Mouse (Mus musculus) B cell, adult 2 months (primary cell): Measurements from ENCODE around the gene Ckap5.
"Not testable (repeated sequence)": the region's sequence is repeated elsewhere in the genome, so short reads cannot be mapped to it uniquely, and the experiment has no call there.

Experiments used
- DNase-seq, 2 experiments: peaks; one replicate each; pipeline ENCODE4 v3.0.0; 2022

Gene Ckap5

DNA sequence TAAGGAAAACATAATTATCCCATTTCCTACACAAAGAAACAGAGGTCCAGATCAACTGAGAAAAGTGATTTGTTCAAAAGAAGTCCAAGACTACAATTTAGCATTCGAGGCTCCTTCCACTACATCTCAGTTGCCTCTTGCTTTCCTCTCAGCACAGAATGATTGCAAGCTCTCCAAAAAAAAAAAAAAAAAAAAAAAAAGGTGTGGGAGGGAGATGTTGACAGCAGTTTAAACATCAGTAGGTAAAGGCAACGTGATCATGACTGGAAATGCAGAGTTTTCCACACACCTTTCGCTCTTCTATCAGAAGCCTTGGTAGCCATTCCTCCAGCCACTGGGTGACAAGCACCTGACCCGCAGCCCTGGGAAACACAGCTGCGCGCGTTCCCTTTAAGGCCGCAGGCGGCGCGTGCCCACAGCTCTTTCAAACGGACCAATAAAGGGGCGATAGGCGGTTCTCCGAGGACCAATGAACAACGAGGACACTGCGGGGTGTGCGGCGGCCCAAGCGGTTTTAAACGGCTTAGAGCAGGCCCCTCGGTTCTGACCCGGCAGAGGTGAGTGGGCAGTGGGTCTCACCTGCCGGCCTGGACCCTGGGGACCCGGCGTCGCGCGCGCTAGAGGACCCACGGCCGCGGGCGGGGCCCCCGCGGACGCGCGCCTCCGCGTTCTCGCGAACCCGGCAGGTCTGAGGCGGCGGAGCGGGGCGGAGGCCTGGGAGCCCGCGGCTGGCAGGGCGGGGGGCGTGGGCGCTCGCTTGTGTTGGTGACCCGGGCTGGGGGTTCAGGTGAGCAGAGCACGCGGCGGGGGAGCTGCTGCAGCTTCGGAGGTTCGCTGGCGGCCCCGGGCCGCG is at the start of gene Ckap5:
Gene Ckap5, plus strand, starts transcription at position 469 of the 853 bp plus-strand sequence.
- DNase-seq: peak; percentile 90

- DNase-seq: no peak
These were observed 49.7 kb upstream of the Ckap5 start for GRCm38 (mm10) chr2:91476841-91477240.

DNA sequence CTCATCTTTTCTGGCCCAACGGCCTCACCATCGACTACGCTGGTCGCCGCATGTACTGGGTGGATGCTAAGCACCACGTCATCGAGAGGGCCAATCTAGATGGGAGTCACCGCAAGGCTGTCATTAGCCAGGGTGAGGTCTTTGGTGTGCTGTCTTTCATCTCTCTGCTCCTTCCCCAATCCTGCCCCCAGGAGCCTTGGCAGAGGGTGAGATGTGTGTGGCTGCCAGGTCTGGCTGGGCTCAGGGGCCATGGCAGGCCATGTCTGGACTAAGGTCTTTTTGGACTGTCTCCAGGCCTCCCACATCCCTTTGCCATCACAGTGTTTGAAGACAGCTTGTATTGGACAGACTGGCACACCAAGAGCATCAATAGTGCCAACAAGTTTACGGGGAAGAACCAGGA is 46.2 kb upstream of the Ckap5 start:
- DNase-seq: no peak

DNA sequence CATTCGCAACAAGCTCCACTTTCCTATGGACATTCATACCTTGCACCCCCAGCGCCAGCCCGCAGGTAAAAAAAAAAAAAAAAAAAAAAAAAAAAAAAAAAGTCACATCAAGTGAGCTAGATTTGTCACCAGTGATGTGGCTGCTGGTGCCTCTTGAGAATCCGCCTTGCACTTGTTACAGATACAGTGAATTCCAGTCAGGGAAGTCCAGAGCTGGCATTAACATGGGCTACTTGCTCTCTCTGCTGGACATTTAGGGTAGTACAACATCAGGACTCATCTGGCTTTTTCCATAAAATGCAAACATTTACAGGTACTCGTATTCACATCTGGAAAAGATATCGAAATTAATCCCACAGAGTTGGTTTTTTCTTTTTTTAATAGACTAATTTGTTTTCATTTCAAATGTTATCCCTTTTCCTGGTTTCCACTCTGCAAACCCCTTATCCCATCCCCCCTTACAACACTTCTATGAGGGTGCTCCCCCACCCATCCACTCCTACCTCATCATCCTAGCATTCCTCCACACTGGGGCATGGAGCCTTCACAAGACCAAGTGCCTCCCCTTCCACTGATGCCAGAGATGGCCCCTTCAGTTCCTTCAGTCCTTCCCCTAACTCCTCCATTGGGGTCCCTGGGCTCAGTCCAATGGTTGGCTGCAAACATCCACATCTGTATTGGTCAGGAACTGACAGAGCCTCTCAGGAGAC is 45.6 kb upstream of the Ckap5 start:
- peak in 1 of 2 experiments; percentile 34 for DNase-seq

- no peak for DNase-seq
These were observed 41.9 kb upstream of the Ckap5 start for GRCm38 (mm10) chr2:91484698-91485097.

- no peak for DNase-seq
These were observed 41.3 kb upstream of the Ckap5 start for GRCm38 (mm10) chr2:91485256-91485655.

GRCm38 (mm10) chr2:91487295-91487694 is 39.3 kb upstream of the Ckap5 start:
- peak; percentile 44 to 52 for DNase-seq

DNA sequence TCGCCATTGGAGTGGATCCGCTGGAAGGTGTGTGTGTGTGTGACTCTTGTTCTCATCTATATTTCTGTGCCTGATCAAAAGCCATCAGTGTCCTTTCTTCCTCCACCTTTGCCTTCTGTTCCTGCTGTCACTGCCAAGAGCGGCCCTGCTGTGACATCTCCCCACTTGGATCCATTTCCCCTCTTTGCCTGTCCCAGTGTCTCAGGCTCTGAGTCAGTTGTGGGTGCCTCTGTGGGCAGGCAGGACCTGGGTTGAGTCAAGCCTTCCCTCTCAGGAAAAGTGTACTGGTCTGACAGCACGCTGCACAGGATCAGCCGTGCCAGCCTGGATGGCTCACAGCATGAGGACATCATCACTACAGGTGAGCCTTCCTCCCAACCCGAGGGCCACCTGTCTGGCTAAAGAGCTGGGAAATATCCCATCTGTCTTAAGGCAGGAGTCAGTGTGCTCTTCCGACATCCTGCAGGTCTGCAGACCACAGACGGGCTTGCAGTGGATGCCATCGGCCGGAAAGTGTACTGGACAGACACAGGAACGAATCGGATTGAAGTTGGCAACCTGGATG is 34.4 kb upstream of the Ckap5 start:
- no peak for DNase-seq

DNA sequence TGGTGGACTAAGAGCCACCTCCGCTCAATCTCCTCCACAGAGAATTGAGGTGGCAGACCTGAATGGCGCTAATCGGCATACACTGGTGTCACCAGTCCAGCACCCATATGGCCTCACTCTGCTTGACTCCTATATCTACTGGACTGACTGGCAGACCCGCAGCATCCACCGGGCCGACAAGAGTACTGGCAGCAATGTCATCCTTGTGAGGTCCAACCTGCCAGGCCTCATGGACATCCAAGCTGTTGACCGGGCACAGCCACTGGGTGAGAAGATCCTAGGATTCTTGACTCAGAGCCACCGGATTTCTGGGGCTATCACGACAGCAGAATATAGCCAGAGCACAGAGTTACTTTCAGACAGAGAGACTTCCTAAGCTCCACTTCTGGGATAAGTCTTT is 32.6 kb upstream of the Ckap5 start:
- no peak for DNase-seq

DNA sequence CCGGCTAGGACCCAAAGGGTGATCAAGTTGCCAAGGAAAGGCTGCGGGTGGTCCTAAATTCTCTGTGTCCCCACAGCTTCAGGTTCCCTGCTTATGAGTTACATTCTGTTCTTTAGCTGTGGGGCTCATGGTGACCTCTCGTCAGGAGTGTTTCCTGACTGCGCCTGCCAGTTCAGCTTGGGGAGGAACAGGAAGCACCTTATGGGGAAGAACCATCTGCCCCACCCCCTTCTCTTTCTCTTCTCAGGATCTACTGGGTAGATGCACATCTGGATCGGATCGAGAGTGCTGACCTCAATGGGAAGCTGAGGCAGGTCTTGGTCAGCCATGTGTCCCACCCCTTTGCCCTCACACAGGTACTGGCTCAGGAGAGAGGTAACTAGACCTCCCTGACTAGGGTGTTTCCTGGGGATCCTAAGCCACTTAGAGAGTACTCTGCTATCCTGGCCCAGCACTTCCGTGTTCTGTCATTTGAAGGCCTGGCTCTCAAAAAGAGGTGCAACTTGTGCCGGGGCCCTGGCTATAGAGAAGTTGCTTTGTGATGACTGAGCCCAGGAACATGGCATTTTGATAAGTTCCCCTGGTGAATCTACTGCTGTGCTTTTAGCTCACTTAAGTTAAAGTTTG is 28.4 kb upstream of the Ckap5 start:
- no peak for DNase-seq

DNA sequence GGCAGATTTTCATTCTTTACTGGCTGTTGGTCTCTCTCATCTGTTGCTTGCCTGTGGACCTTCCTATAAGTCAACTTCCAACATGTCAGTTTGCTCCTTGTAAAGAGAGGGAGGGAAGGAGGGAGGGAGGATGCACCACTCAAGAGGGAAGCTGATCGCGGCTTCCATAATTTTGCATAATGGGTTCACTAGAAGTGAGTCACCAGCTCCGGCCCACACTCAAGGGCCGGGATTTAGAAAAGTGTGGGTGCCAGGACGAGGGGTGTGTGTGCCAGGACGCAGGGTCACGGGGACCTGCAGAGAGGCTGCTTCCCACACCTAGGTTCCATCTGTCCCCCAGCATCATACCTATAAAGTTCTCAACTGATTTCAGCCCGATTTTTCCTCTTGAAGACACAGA is 18.5 kb upstream of the Ckap5 start:
- no peak for DNase-seq

DNA sequence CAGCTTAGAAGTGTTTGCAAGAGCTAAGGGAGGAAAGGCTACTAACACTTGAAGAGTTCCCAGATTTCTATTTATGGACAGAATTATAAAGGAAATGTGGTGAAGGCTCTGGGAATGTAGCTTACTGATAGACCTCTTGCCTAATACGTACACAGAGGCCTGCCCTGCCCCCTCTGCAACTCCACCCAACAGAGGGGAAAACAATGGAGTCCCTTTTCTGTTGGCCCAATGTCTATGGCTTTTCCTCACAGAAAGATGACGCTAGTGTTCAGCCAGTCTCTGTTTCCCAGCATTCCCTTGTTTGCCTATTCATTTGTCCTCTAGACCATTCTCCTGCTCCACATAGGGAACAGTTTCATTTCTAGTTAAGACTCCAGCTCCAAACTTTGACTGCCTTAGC is 9.4 kb upstream of the Ckap5 start:
- no peak for DNase-seq

DNA sequence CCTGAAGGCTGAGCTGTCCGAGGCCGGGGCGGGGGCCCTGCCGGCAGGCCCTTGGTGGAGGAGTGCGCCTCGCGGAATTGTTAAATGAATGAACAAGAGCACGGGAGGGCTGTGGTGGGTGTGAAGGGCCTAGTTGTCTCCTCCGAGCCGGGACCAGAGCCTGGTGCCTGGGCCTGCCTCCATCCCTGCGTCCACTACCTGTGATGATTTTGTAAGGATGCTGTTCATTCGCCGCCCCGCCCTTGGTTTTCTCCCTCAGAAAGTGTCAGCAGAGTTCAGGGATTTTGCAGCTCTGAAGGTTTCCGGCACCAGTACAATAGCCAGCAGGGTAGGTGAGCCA is 555 bp downstream of the Ckap5 start:
- DNase-seq: no peak

DNA sequence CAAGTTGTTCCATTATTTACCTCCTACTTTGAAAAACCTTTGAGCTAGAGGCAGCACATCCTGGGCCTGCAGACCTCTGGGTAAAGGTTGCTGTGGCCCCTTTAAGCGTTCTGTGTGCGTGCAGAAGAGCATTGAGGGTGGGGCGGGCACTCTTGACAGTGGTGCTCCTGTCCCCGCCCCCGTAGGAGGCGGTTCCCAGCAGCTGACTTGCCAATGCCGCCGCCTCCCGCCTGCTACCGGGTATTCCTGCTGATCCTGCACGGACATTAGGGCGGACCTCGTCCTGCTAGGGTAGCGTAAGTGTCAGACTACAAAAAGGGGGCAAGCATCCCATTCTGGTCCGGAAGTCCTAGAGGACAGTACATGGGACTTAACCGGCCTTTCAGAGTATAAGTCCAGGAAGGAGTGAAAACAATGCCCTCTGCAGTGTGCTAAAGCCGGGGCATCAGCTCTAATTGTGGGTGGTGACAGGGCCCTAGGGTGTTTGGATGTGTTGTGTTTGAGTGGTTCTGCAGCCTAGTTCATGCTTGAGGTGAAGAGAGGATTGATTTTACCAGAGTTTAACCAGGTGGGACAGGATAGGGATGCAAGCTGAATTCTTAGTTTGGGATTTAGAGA is 11.1 kb downstream of the Ckap5 start:
- peak; percentile 82 to 83 for DNase-seq

- no peak for DNase-seq
These were observed 41.6 kb downstream of the Ckap5 start for GRCm38 (mm10) chr2:91568125-91568524.

- no peak for DNase-seq
These were observed 54.3 kb downstream of the Ckap5 start for GRCm38 (mm10) chr2:91580894-91581293.

- no peak for DNase-seq
These were observed 59.7 kb downstream of the Ckap5 start for GRCm38 (mm10) chr2:91586242-91586641.

DNA sequence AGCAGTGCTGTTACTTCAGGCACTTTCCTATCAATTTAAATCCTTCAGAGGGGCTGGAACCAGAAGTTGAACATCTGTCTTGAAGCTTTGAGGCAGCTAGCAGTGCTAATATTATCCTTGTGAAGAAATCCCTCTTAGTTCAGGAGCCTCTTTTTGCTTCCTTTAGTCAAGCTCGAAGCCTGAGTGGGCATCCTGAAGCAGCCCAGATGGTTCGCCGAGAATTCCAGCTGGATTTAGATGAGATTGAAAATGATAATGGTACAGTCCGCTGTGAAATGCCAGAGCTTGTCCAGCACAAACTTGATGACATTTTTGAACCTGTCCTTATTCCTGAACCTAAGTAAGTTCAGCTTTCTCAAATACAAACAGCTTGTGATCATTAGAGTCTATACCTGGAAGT is 73.9 kb downstream of the Ckap5 start:
- no peak for DNase-seq

GRCm38 (mm10) chr2:91602389-91602788 is 75.8 kb downstream of the Ckap5 start:
- no peak for DNase-seq

DNA sequence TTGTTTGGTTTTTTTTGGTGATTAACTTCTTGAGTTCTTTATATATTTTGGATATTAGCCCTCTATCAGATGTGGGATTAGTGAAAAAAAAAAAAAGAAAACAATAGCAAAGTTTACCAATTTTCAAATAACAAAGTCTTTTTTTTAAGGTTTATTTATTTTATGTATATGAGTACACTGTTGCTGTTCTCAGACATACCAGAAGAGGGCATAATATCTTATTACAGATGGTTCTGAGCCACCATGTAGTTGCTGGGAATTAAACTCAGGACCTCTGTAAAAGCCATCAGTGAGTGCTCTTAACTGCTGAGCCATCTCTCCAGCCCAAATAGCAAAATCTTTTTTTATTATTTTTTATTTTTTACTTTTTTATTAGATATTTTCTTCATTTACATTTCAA is 82.8 kb downstream of the Ckap5 start:
- not testable (repeated sequence) for DNase-seq

GRCm38 (mm10) chr2:91622356-91622755 is 95.8 kb downstream of the Ckap5 start:
- DNase-seq: no peak

DNA sequence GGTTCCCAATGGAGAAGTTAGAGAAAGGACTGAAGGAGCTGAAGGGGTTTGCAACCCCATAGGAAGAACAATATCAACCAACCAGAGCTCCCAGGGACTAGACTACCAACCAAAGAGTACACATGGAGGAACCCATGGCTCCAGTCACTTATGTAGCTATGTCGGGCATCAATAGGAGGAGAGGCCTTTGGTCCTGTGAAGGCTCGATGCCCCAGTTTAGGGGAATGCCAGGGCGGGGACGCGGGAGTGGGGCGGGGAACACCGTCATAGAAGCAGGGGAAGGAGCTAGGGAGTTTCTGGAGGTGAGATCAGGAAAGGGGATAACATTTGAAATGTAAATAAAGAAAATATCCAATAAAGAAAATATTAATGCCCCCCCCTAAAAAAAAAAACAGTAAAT is 96.8 kb downstream of the Ckap5 start:
- not testable (repeated sequence) for DNase-seq

GRCm38 (mm10) chr2:91627486-91627885 is 100.9 kb downstream of the Ckap5 start:
- DNase-seq: no peak
